Mouse (Mus musculus) ES-E14 (cell line): ENCODE results near the gene Abca8b.
"Not testable (repeated sequence)": the region's sequence is repeated elsewhere in the genome, so short reads cannot be mapped to it uniquely, and the experiment has no call there.

Experiments
- CHD2 ChIP-seq: IDR thresholded peaks from 2 replicates; pipeline ENCODE4 v1.6.1; 2014; ENCODE audit warnings: mild to moderate bottlenecking, low read depth, low read length, inconsistent platforms
- HCFC1 ChIP-seq: IDR thresholded peaks from 2 replicates; pipeline ENCODE4 v1.6.1; 2012; ENCODE audit warnings: low read length, inconsistent platforms, borderline replicate concordance; ENCODE audit not compliant: insufficient read depth
- ZC3H11A ChIP-seq: IDR thresholded peaks from 2 replicates; pipeline ENCODE4 v1.6.1; 2012; ENCODE audit warnings: low read depth, mild to moderate bottlenecking, inconsistent platforms, low read length, borderline replicate concordance

DNA sequence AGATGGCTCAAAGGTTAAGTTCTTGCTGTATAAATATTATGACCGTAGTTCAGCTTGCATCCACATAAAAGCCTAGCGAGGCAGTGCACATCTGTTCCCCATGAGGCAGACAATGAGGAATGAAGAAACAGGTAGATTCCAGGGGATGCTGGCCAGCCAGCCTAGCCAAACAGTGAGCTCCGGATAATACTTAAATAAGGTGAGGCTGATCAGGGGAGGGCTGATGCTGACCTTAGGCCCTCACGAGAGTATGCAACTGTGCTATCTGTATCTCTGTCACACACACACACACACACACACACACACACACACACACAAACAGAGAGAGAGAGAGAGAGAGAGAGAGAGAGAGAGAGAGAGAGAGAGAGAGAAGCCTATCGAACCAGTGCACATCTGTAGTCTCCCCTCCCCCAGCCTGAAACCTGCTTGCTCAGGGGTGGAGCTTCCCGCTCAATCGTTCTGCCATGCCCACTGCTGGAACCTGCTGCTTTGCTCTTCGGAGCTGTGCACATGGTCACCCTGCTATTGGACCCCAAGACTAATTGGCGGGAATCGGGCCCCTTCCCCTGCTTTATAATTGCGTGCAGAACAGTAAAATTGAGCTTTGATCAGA, 8.1 kb downstream of the Abca8b start:
- not testable (repeated sequence) for TF ChIP-seq ZC3H11A, CHD2, HCFC1
